Mouse (Mus musculus): ENCODE data around the gene G3bp2.

DNA sequence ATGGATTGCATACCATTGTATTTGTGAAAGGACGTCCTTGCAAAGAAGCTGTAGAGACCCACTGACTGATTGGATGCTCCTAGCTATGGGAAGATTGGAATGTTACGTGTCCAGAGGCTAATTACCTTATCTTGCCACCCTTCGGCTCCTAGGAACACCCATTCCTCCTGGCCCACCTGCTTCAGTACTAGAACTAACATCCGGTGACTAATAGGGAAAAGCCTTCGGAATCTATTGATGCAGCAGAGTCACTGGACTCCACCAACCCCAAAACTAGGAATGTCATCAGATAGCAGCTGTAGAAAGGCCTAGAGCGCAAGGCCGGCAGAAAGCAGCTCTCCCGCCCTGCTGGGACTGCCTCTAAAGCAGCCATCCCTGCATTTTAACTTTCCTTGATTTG lies 18.1 kb upstream of the G3bp2 start:
- no peak for TF ChIP-seq USF1 (IDR thresholded peaks at IDR 0.05; ENCODE audit: low read depth)
- TF ChIP-seq CTCF (IDR thresholded peaks at IDR 0.05; ENCODE audit: control insufficient read depth, insufficient read depth, insufficient read length) = no peak
- TF ChIP-seq MAX (IDR thresholded peaks at IDR 0.05) = no peak
- no peak for TF ChIP-seq MYOG (IDR thresholded peaks at IDR 0.05; ENCODE audit: control insufficient read depth, extremely low read depth, insufficient read length)
- TF ChIP-seq MYOD1 (IDR thresholded peaks at IDR 0.05; ENCODE audit: control insufficient read depth, insufficient read length, low read depth) = no peak
- no peak for TF ChIP-seq CEBPB (IDR thresholded peaks at IDR 0.05; ENCODE audit: low read depth)

All from C2C12 (cell line).